Mouse (Mus musculus) naive thymus-derived CD4-positive, alpha-beta T cell, adult 5 months (primary cell): ENCODE data around the gene Nob1. TPM values are rescaled to one million over a fixed set of nuclear protein-coding genes. Genes with fewer than 3 reads are reported as not detected.

Source experiments
- polyA plus RNA-seq: library from polyadenylated mRNA; unstranded; fragments of 100-300 nt; shearing (Covaris generic); gene quantifications from one replicate; pipeline ENCODE4 v1.2.1, GENCODE M21; 2017

Gene Nob1
- 91.4 TPM for polyA plus RNA-seq

GRCm38 (mm10) chr8:107424597-107425229 lies at the start of gene Nob1:
Nob1 (minus strand) TSS chr8:107425051.

GRCm38 (mm10) chr8:107435962-107436831 lies 11.3 kb upstream of the Nob1 start, which contains the start of gene Wwp2:
Wwp2 (plus strand) TSS chr8:107436365.

GRCm38 (mm10) chr8:107403038-107403781 lies 21.6 kb downstream of the Nob1 start, which contains the start of gene Nqo1:
Nqo1 (minus strand) TSS chr8:107403206.

Other genes starting within 250 kb of the Nob1 start
- 14.2 TPM for gene Nfat5, start 131.6 kb downstream of the Nob1 start, polyA plus RNA-seq
- gene Nqo1, start 21.8 kb downstream of the Nob1 start, polyA plus RNA-seq = 0.22 TPM
- 79.6 TPM for gene Wwp2, start 11.3 kb upstream of the Nob1 start, polyA plus RNA-seq
- gene Psmd7, start 163.4 kb upstream of the Nob1 start, polyA plus RNA-seq = 101 TPM